Mouse (Mus musculus) embryonic facial prominence, embryonic 10.5 days (tissue): Measurements from ENCODE around the gene Tmem38b. TPM values are rescaled to one million over a fixed set of nuclear protein-coding genes. Genes with fewer than 3 reads are reported as not detected.
A peak's percentile ranks its signal among the peaks of the same experiment; 100 is the strongest.
"Not testable (repeated sequence)": the region's sequence is repeated elsewhere in the genome, so short reads cannot be mapped to it uniquely, and the experiment has no call there.

Experiments
- DNase-seq: peaks from one replicate; pipeline ENCODE4 v3.0.0-alpha.2; 2017; ENCODE audit warnings: low spot score
- H3K27ac ChIP-seq: fragments of 300-500 bp; sonication (generic); replicated peaks from 2 replicates; pipeline ENCODE4 v1.5.1; 2016; ENCODE audit warnings: mild to moderate bottlenecking
- H3K27me3 ChIP-seq: fragments of 300-500 bp; sonication (generic); replicated peaks from 2 replicates; pipeline ENCODE4 v1.6.1; 2016; ENCODE audit warnings: low read depth, mild to moderate bottlenecking; ENCODE audit not compliant: poor library complexity, severe bottlenecking
- H3K36me3 ChIP-seq: fragments of 300-500 bp; sonication (generic); replicated peaks from 2 replicates; pipeline ENCODE4 v1.6.1; 2016; ENCODE audit warnings: mild to moderate bottlenecking, moderate library complexity
- H3K4me1 ChIP-seq: fragments of 300-500 bp; sonication (generic); 2 replicates; pipeline ENCODE4 v1.6.1; 2016
- H3K4me3 ChIP-seq: fragments of 300-500 bp; sonication (generic); 2 replicates; pipeline ENCODE4 v1.5.1; 2016; ENCODE audit warnings: mild to moderate bottlenecking, moderate library complexity
- H3K9me3 ChIP-seq: fragments of 300-500 bp; sonication (generic); 2 replicates; pipeline ENCODE4 v1.6.1; 2016; ENCODE audit warnings: mild to moderate bottlenecking
- WGBS: fragments of 180-500 bp; shearing (Covaris S2); methylation state at CpG from one replicate; pipeline ENCODE4 v1.1.7; 2016; 5-methylcytosine and 5-hydroxymethylcytosine counted together
- polyA plus RNA-seq: library from polyadenylated mRNA; unstranded; fragments of >200 nt; fragmentation: Nextera tagmentation; extraction: Ambion mirVana; gene quantifications from 2 replicates; pipeline ENCODE4 v1.2.1, GENCODE M21; 2016

Tmem38b gene
- polyA plus RNA-seq, 1 experiment from 2014 or later: 4.8 TPM

GRCm38 (mm10) chr4:53799753-53800152 lies 26.1 kb upstream of the Tmem38b start:
- WGBS: 54% methylated on average over 1 of the region's 1 CpGs
- DNase-seq: no peak
- peaks cover 23% of the 10 kb centered on the region for H3K4me1 ChIP-seq
- H3K27me3 ChIP-seq: peaks cover 24% of the 10 kb centered on the region
- H3K27ac ChIP-seq: no peak overlapping the region
- H3K36me3 ChIP-seq: no peaks in the 10 kb centered on the region
- H3K4me3 ChIP-seq: no peak overlapping the region
- peaks cover 3% of the 10 kb centered on the region; the same call in 1 of the 2 replicates for H3K9me3 ChIP-seq

- WGBS: 91% methylated on average over 8 of the region's 8 CpGs
- not testable (repeated sequence) for H3K9me3 ChIP-seq, H3K27ac ChIP-seq, H3K36me3 ChIP-seq, DNase-seq, H3K27me3 ChIP-seq, H3K4me3 ChIP-seq
- H3K4me1 ChIP-seq: peaks cover 14% of the 10 kb centered on the region
Measured at GRCm38 (mm10) chr4:53803674-53804073, 22.2 kb upstream of the Tmem38b start.

GRCm38 (mm10) chr4:53806428-53806827 lies 19.4 kb upstream of the Tmem38b start:
- not testable (repeated sequence) for DNase-seq, H3K4me3 ChIP-seq, H3K36me3 ChIP-seq, H3K27me3 ChIP-seq, H3K4me1 ChIP-seq, H3K9me3 ChIP-seq, H3K27ac ChIP-seq
- 79% methylated on average over 6 of the region's 6 CpGs for WGBS

- WGBS: 74% methylated on average over 5 of the region's 5 CpGs
Measured at GRCm38 (mm10) chr4:53818320-53818719, 7.5 kb upstream of the Tmem38b start.

GRCm38 (mm10) chr4:53823697-53824096 lies 2.1 kb upstream of the Tmem38b start:
- no peaks in the 10 kb centered on the region for H3K27me3 ChIP-seq
- DNase-seq: no peak
- no peaks in the 10 kb centered on the region for H3K9me3 ChIP-seq
- 72% methylated on average over 6 of the region's 6 CpGs for WGBS
- H3K4me1 ChIP-seq: peaks cover 5% of the 10 kb centered on the region; the same call in 1 of the 2 replicates
- H3K27ac ChIP-seq: no peak overlapping the region
- no peak overlapping the region for H3K4me3 ChIP-seq
- H3K36me3 ChIP-seq: no peaks in the 10 kb centered on the region

More at GRCm38 (mm10) chr4:53818320-53818719, 7.5 kb upstream of the Tmem38b start:
- no peak for DNase-seq
- no peaks in the 10 kb centered on the region for H3K27me3 ChIP-seq
- no peak overlapping the region for H3K4me3 ChIP-seq
- no peak overlapping the region for H3K27ac ChIP-seq
- no peaks in the 10 kb centered on the region for H3K4me1 ChIP-seq
- H3K9me3 ChIP-seq: no peaks in the 10 kb centered on the region
- H3K36me3 ChIP-seq: no peaks in the 10 kb centered on the region

GRCm38 (mm10) chr4:53824831-53825230 lies 1.0 kb upstream of the Tmem38b start:
- WGBS: 66% methylated on average over 4 of the region's 4 CpGs
- Histone ChIP-seq H3K9me3 (no peaks in the 10 kb centered on the region), H3K27ac (no peak overlapping the region), H3K36me3 (no peaks in the 10 kb centered on the region), H3K4me1 (peaks cover 5% of the 10 kb centered on the region; the same call in 1 of the 2 replicates), H3K4me3 (no peak overlapping the region), H3K27me3 (no peaks in the 10 kb centered on the region)
- DNase-seq: no peak

- H3K27me3 ChIP-seq: no peaks in the 10 kb centered on the region
- no peaks in the 10 kb centered on the region for H3K36me3 ChIP-seq
- H3K9me3 ChIP-seq: no peaks in the 10 kb centered on the region
- no peak for DNase-seq
- WGBS: 23% methylated on average over 11 of the region's 11 CpGs
- peak overlapping the region; percentile 92 for H3K4me3 ChIP-seq
- H3K4me1 ChIP-seq: peaks cover 5% of the 10 kb centered on the region; the same call in 1 of the 2 replicates
- H3K27ac ChIP-seq: no peak overlapping the region
Measured at GRCm38 (mm10) chr4:53826641-53827248, 900 bp downstream of the Tmem38b start.

GRCm38 (mm10) chr4:53827869-53828268 lies 2.0 kb downstream of the Tmem38b start:
- no peaks in the 10 kb centered on the region for H3K36me3 ChIP-seq
- peaks cover 5% of the 10 kb centered on the region; the same call in 1 of the 2 replicates for H3K4me1 ChIP-seq
- H3K9me3 ChIP-seq: no peaks in the 10 kb centered on the region
- H3K4me3 ChIP-seq: no peak overlapping the region
- WGBS: 85% methylated on average over 5 of the region's 5 CpGs
- no peaks in the 10 kb centered on the region for H3K27me3 ChIP-seq
- no peak overlapping the region for H3K27ac ChIP-seq
- DNase-seq: no peak

GRCm38 (mm10) chr4:53828914-53829313 lies 3.1 kb downstream of the Tmem38b start:
- Histone ChIP-seq H3K36me3 (no peaks in the 10 kb centered on the region), H3K27me3 (no peaks in the 10 kb centered on the region), H3K9me3 (no peaks in the 10 kb centered on the region), H3K4me3 (no peak overlapping the region), H3K27ac (no peak overlapping the region), H3K4me1 (peaks cover 5% of the 10 kb centered on the region; the same call in 1 of the 2 replicates)
- 91% methylated on average over 3 of the region's 3 CpGs for WGBS
- DNase-seq: no peak

- no peak for DNase-seq
- Histone ChIP-seq H3K27ac (no peak overlapping the region), H3K4me3 (no peak overlapping the region), H3K9me3 (no peaks in the 10 kb centered on the region), H3K27me3 (no peaks in the 10 kb centered on the region), H3K36me3 (no peaks in the 10 kb centered on the region), H3K4me1 (peaks cover 5% of the 10 kb centered on the region; the same call in 1 of the 2 replicates)
- 89% methylated on average over 4 of the region's 4 CpGs for WGBS
Measured at GRCm38 (mm10) chr4:53830016-53830415, 4.2 kb downstream of the Tmem38b start.

- Histone ChIP-seq H3K4me3 (no peak overlapping the region), H3K4me1 (peaks cover 5% of the 10 kb centered on the region; the same call in 1 of the 2 replicates), H3K9me3 (no peaks in the 10 kb centered on the region), H3K27me3 (no peaks in the 10 kb centered on the region), H3K27ac (no peak overlapping the region), H3K36me3 (no peaks in the 10 kb centered on the region)
- DNase-seq: no peak
- 91% methylated on average over 2 of the region's 2 CpGs for WGBS
Measured at GRCm38 (mm10) chr4:53830579-53830978, 4.7 kb downstream of the Tmem38b start.

- no peak overlapping the region for H3K4me3 ChIP-seq
- WGBS: 60% methylated on average over 3 of the region's 3 CpGs
- no peak for DNase-seq
- H3K27me3 ChIP-seq: no peaks in the 10 kb centered on the region
- no peaks in the 10 kb centered on the region for H3K9me3 ChIP-seq
- H3K36me3 ChIP-seq: no peaks in the 10 kb centered on the region
- peaks cover 2% of the 10 kb centered on the region; the same call in 1 of the 2 replicates for H3K4me1 ChIP-seq
- no peak overlapping the region for H3K27ac ChIP-seq
Measured at GRCm38 (mm10) chr4:53832321-53832720, 6.5 kb downstream of the Tmem38b start.

GRCm38 (mm10) chr4:53836978-53837377 lies 11.1 kb downstream of the Tmem38b start:
- Histone ChIP-seq H3K27me3 (no peaks in the 10 kb centered on the region), H3K9me3 (no peaks in the 10 kb centered on the region), H3K36me3 (no peaks in the 10 kb centered on the region), H3K27ac (no peak overlapping the region), H3K4me1 (peaks cover 3% of the 10 kb centered on the region; the same call in 1 of the 2 replicates), H3K4me3 (no peak overlapping the region)
- WGBS: 34% methylated on average over 5 of the region's 5 CpGs
- DNase-seq: no peak
